Mouse (Mus musculus) thymus, adult 2 months (tissue): Measurements from ENCODE around the gene Gabpb2. TPM values are rescaled to one million over a fixed set of nuclear protein-coding genes. Genes with fewer than 3 reads are reported as not detected.

Experiments
- DNase-seq: peaks from one replicate; pipeline ENCODE4 v3.0.0; 2021
- H3K27ac ChIP-seq: fragments of 200-500 bp; 2 replicates; pipeline ENCODE4 v1.5.1; 2012; ENCODE audit warnings: low read length, control low read depth; ENCODE audit not compliant: control insufficient read depth, insufficient read depth
- H3K27me3 ChIP-seq: fragments of 200-500 bp; 2 replicates; pipeline ENCODE4 v1.6.1; 2012; ENCODE audit warnings: mild to moderate bottlenecking, low read length, moderate library complexity, mixed read lengths; ENCODE audit not compliant: control insufficient read depth, insufficient read depth
- H3K36me3 ChIP-seq: fragments of 200-500 bp; 2 replicates; pipeline ENCODE4 v1.6.1; 2012; ENCODE audit warnings: mild to moderate bottlenecking, low read length, moderate library complexity; ENCODE audit not compliant: control insufficient read depth, insufficient read depth
- H3K4me1 ChIP-seq: fragments of 200-500 bp; replicated peaks from 2 replicates; pipeline ENCODE4 v1.6.1; 2012; ENCODE audit warnings: low read length; ENCODE audit not compliant: control insufficient read depth, insufficient read depth
- H3K4me3 ChIP-seq: fragments of 200-500 bp; 2 replicates; pipeline ENCODE4 v1.5.1; 2012; ENCODE audit warnings: mild to moderate bottlenecking, low read length, control low read depth, moderate library complexity; ENCODE audit not compliant: control insufficient read depth, insufficient read depth
- CTCF ChIP-seq: fragments of 200-500 bp; IDR thresholded peaks from 2 replicates; pipeline ENCODE4 v1.5.1; 2012; ENCODE audit warnings: mild to moderate bottlenecking, control low read depth, low read length, moderate library complexity, borderline replicate concordance; ENCODE audit not compliant: control insufficient read depth, poor library complexity, insufficient read depth; ENCODE audit errors: extremely low read depth
- POLR2A ChIP-seq: fragments of 200-500 bp; IDR thresholded peaks from 2 replicates; pipeline ENCODE4 v1.6.1; 2012; ENCODE audit warnings: mild to moderate bottlenecking, low read length, control low read depth, moderate library complexity; ENCODE audit not compliant: control insufficient read depth, poor library complexity, insufficient read depth; ENCODE audit errors: extremely low read depth
- whole genome bisulfite sequencing: fragments of 180-500 bp; shearing (Covaris S2); methylation state at CpG from one replicate; pipeline ENCODE4 v1.1.7; 2018; 5-methylcytosine and 5-hydroxymethylcytosine counted together
- polyA plus RNA-seq: library from polyadenylated mRNA; depleted of rRNA; stranded (reverse); fragments of >200 nt; gene quantifications from 2 replicates; pipeline ENCODE4 v1.2.3, GENCODE M21; 2012; rRNA removed

The Gabpb2 gene
- polyA plus RNA-seq: 39.7 and 41.7 TPM in 2 replicates

DNA sequence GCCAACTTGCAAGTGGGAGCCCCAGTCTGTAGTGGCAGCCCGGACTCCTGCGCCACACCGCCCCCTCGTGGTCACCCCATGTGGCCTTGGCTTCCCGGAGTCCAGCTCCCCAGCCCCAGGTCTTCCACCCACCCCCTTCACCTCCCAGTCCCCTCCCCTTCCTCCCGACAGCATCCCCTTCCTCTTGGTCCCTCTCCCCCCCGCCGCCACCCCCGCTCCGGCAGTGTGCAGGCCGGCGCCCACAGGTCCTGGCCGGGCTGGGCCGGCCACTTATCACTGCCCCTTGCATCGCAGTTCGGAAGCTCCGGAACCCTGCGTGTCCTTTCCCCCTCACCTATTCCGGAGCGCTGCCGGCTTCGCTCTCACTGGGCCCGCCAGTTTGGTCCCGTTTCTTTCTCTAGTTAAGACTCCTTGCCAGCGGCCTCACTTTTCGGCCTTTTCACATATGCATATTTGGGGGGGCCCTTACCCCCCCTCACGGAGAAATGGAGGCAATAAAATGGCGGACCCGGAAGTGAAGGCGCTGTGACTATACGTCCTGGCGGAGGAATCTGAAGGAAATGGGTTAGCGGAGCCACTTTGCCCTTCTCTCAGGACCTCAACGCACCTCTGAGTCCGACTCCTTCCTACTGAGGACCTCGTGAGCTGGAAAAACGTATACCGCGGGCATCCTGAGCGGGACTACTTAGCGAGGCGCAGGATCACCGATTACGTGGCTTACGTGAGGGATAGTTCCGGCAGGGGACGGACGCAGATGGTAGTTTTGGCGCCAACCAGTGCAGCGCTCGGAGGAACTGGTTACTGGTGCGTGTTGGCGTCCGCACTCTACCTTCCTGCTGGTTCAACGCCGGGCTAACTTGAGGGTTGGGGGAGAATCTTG lies at the start of gene Gabpb2:
Gabpb2 (minus strand) TSS at position 662 of the 880 bp plus-strand sequence.
- peak; percentile 97 for DNase-seq
- H3K4me3 ChIP-seq: peak within 1 kb of the TSS; percentile 90
- H3K4me1 ChIP-seq: no peaks in the 10 kb centered on the region; the same call in 1 of the 2 replicates

DNA sequence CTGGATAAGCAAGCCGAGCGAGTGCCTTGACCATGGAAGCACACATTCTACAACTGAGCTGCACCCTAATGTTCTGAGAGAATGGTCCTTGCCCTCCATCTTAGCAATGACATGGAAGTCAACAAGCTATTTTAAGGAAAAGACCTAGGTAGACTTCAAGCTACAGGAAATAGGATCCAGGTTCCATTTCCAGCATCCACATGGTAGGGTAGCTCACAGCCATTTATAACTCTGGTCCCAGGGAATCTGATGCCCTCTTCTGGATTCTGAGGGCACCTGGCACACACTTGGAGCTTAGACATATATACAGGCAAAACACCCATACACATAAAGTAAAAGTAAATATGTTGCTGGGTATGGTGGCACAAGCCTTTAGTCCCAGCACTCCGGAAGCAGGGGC lies 48.3 kb upstream of the Gabpb2 start:
- Histone ChIP-seq H3K27ac (no peak overlapping the region), H3K27me3 (no peaks in the 10 kb centered on the region), H3K4me1 (no peaks in the 10 kb centered on the region), H3K4me3 (no peak overlapping the region), H3K36me3 (no peaks in the 10 kb centered on the region)
- no peak for DNase-seq
- TF ChIP-seq CTCF (no peak), POLR2A (no peak)
- WGBS: 98% methylated on average over 3 of the region's 3 CpGs

More for the DNA sequence above, at the start of gene Gabpb2:
- peaks cover 8% of the 10 kb centered on the region; the same call in 1 of the 2 replicates for H3K36me3 ChIP-seq
- H3K27ac ChIP-seq: peak within 1 kb of the TSS; percentile 87
- no peaks in the 10 kb centered on the region for H3K27me3 ChIP-seq
- peak; percentile 66 for TF ChIP-seq POLR2A
- TF ChIP-seq CTCF: peak; percentile 79; the same call in 1 of the 2 replicates
- WGBS: under 1% methylated on average over 56 of the region's 56 CpGs

DNA sequence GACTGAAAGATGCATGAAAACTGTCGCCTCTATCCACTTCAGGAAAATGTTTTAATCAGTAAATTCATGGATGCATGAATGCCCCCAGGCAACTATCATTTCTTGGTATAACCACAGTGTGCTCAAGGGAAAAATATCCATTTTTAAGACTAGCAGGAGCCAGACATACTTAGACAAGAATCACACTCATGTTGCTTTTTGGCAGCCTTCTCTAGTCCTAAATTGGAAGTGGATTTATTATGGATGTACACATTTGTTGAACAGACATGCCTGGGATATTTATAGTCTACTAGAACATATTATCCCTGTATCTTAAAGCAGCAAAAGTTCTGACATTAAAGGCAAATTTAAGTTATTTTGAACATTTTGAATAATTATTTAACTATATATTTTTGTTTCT lies 47.0 kb upstream of the Gabpb2 start:
- Histone ChIP-seq H3K27me3 (no peaks in the 10 kb centered on the region), H3K36me3 (no peaks in the 10 kb centered on the region), H3K4me3 (no peak overlapping the region), H3K4me1 (no peaks in the 10 kb centered on the region), H3K27ac (no peak overlapping the region)
- WGBS: 96% methylated on average over 1 of the region's 1 CpGs
- DNase-seq: no peak
- TF ChIP-seq POLR2A: no peak
- no peak for TF ChIP-seq CTCF

DNA sequence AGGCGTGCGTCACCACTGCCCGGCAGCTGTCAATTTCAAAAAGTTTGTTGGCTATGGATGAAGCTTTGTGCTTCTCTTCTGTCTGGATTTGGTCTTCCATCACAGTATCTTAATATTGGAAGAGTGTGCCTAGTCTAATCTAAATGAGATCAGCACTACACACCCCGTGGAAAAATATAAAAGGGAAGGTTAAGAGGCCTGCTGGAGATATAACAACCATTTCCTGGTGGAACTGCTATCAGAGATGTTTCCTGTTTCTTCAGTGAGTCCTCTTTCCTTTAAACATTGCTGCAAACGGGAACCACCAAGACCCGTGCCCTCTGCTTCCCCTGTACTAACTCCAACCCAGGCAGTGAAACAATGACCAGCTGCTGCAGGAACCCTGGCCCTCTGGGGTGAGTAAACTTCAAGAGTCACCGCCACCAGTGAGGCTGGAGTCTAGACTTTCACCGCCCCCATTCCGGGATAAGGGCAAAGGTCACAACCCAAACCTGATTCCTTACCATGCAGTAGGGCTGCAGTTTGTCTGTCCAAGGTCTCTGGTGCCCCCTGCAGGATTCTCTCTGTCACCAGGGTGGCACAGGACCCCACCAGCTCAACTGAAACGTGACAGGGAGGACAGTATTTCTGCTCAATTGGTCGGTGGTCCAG lies 45.5 kb upstream of the Gabpb2 start:
- Histone ChIP-seq H3K27me3 (no peaks in the 10 kb centered on the region), H3K27ac (no peak overlapping the region), H3K4me3 (no peak overlapping the region), H3K4me1 (no peaks in the 10 kb centered on the region), H3K36me3 (peaks cover under 1% of the 10 kb centered on the region)
- 61% methylated on average over 11 of the region's 11 CpGs for WGBS
- peak; percentile 84 for DNase-seq
- TF ChIP-seq CTCF (peak; percentile 80; the same call in 1 of the 2 replicates), POLR2A (no peak)

DNA sequence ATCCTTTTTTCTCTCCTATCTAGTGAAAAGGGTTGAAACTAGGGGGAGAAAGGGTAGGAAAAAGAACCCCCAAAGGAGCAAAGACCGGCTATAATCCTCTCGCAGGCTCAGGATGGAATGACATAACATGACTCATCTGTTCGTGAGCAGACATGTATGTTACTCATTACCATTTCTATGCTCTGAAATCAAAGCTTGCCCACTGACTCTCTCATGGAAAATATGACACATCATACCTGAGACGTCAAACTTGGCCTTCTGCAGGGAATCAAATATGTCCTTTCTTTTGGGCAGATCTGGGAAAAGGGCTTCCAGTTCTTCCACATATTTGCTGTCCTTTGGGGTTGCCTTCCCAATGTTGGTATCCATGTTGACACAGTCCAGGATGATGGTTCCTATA lies 44.3 kb upstream of the Gabpb2 start:
- Histone ChIP-seq H3K27ac (no peak overlapping the region), H3K4me3 (no peak overlapping the region), H3K4me1 (no peaks in the 10 kb centered on the region), H3K27me3 (no peaks in the 10 kb centered on the region), H3K36me3 (peaks cover 11% of the 10 kb centered on the region)
- TF ChIP-seq POLR2A: no peak
- no peak for TF ChIP-seq CTCF
- DNase-seq: no peak
- 93% methylated on average over 4 of the region's 4 CpGs for WGBS

DNA sequence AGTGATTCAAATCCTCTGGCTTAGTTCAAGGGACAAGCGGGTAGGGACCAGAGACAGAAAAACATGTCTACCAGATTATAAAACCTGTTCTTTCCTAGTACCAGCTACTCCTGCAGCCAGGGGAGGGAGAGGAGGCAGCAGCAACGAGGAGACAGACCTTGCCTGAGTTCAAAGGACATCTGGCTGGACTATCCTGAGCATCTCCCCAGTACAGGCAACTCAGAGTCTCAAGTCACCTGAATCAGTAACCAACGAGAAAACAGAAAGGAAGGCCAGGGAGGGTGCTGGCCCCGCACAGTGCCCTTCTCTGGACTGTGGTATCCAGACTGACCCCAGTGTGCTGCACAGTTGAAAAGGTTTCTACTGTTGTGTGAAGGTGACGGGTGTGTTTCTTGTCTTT lies 39.2 kb upstream of the Gabpb2 start:
- peaks cover 23% of the 10 kb centered on the region for H3K36me3 ChIP-seq
- WGBS: 92% methylated on average over 5 of the region's 5 CpGs
- DNase-seq: no peak
- no peak overlapping the region for H3K27ac ChIP-seq
- no peaks in the 10 kb centered on the region for H3K27me3 ChIP-seq
- no peak for TF ChIP-seq CTCF
- no peak for TF ChIP-seq POLR2A
- no peak overlapping the region for H3K4me3 ChIP-seq
- H3K4me1 ChIP-seq: no peaks in the 10 kb centered on the region
